Mouse (Mus musculus) cerebellum, adult 9-11 months (tissue): ENCODE results near the gene Ropn1.
"Not testable (repeated sequence)": the region's sequence is repeated elsewhere in the genome, so short reads cannot be mapped to it uniquely, and the experiment has no call there.

Experiments
- DNase-seq: peaks from one replicate; pipeline ENCODE4 v3.0.0; 2022

Ropn1 gene

DNA sequence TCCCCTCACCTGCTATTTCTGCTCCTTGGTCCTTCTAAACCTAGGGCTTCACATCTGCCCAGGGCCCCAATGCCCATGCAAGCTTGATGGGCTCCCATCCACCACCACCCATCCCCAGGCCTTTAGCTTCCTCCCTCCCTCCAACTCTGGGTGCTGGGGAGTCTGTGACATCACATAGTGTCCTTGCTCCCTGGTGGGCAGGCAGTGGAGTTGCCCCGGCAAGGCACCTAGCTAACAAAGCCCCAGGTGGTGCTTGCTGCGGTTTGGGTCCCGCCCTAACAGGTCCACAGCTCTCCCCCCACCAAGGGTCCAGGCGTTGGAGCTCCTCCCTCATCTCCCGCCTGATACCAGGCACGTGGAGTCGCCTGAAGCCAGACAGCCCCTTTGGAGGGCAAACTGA, at the start of gene Ropn1:
TSS of gene Ropn1 (plus strand) at position 301 of the 400 bp plus-strand sequence.
- DNase-seq = no peak

DNA sequence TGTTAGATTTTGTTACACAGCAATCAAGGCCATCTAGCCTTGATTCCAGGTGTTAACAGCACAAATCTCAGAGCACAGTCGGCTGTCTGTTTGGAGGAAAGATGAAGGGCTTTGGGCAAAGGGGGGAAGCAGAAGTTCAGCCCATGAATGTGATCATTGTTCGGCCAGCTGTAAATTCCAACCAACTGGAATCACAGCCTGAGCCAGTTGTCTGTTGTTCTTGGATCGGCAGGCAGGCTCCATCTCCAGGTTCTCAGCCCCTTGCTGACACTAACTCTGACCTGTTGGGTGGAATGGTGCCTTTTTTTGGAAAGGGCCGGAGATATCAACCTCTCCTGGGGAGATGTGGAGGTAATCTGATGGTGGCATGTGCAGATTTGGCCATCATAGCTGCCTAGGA, 47.8 kb upstream of the Ropn1 start:
- DNase-seq = no peak

DNA sequence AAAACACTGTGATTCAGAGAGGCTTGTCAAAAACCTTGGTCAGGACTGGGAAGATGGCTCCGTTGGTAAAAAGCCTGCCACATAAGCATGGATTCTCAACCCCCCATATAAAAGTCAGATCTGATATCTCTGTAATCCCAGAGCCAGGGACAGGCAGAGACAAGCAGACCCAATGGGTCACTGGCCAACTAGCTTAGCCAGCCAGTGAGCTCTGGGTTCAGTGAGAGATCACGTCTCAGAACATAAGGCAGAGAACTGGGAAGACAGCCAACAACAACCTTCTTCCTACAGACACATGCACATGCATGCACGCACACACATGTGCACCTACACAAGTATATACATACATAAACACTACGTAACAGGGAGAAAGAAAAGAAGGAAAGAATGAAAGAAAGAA, 46.6 kb upstream of the Ropn1 start:
- no peak for DNase-seq

DNA sequence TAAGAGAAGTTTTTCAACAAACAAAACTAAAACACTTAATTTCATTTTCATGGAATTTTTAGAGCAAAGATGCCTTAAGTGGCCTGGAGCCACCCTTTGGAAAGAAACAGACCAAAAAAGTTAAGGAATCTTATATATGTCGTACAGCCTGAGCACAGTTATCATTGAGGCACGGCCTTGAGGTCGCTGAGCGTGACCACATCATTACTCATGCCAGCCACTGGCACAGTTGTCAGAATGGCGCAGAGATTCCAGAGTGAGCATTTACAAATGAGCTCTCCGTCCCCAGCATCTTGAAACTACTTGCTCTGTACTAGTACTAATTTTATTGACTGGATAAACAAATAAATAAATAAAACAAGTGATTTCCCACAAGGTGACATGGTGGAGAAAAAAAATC, 45.9 kb upstream of the Ropn1 start:
- DNase-seq = no peak

DNA sequence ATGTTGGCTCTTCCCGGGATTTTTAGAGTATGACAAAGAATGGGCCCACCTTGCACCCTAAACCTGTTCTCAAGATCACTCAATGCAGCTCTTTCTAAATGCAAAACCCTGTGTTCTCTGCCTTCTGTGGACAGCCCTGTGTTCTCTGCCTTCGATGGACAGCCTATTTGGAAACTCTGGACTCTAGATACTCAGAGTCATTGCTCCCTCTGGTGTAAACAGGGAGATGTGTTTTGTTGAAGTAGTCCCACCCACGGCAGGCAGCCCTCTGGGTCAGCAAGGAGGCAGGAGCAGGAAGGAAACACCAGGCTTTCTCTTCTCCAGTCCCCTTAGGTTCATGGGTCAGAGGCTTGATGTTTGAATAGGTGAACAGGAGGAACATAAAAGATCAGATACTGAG, 44.0 kb upstream of the Ropn1 start:
- DNase-seq = peak; percentile 4

DNA sequence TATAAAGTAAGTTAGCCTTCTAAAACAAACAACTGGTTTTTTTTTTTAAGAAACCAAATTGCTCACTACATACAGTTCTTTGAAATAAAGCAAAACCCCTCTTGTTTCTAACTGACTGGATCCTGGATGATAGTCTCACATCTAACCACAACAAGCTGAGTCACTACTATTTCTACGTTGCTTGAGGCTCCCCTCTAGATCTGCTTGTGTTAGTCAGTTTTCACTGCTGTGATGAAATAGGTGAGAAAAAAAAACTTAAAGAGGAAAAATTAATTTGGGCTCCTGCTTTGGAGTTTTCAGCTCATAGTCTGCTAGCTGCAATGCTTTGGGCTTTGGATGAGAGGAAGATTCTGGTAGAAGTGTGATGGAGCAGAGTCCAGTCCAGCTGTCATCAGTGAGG, 39.6 kb upstream of the Ropn1 start:
- no peak for DNase-seq

DNA sequence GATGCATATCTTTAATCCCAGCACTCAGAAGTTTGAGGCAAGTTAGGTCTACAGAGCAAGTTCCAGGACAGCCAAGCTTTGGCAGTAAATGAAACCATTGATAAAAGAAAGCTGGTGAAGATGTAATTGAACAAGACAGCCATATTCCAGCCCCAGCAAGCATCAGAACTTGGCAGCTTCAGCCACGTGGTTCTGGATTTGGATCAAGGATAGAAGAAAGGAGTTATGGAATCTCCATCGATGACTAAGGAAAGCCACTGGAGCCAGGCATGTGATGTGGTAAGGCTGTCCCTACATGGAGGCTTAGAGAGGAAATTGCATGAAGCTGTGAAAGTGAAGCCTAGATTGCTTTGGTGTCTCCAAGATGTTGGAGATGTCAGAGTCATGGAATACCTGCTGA, 35.7 kb upstream of the Ropn1 start:
- no peak for DNase-seq

DNA sequence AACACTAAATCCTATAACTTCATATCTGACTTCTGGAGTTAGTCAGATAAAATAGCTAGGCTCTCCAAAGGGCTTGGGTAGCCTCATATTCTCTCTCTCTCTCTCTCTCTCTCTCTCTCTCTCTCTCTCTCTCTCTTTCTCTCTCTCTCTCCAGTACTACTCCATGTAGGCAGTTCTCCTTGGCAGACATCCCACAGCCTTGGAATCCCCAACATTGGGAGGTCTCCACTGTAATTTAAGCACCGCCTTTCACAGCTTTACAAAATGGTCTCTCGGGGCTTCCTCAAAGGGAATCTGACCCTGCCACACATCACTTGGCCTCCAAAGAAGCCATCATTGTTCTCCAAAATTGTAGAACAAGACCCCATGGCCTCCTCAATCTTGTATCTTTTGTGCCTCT, 22.1 kb upstream of the Ropn1 start:
- no peak for DNase-seq

DNA sequence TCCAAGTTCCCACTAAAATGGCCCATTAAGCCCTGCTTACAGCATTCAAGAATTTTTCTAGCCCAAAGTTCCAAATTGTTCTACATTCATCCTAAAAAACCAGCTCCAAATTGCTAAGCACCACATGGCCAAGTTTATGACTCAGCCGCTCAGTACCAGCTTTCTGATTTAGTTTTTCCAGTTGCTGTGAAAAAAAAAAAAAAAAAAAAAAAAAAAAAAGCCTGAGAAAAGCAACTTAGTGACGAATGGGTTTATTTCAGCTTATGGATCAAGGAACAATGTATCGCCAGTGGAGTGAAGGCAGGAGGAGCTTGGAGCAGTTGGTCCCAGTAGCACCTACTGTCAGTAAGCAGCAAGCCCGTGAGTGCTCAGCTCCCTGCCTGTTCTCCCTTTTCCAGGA, 21.3 kb upstream of the Ropn1 start:
- no peak for DNase-seq

DNA sequence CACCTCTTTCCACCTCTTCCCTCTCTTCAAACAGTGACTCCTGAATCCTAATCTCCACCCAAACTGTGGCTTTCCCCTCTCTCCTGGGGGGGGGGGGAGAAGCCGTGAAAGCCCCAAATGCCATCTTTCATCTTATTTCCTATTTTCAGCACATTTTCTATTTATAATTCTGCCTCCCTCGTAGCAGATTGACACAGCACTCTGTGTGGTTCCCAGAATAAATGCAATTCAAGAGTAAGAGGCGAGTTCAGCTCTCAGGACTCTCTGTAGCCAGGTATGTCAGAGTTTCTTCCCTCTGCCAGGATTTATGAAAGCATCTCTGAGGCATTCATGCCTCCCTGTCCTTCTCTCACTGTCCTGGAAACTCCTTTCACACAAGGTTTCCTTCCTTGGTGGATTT, 14.2 kb upstream of the Ropn1 start:
- no peak for DNase-seq

DNA sequence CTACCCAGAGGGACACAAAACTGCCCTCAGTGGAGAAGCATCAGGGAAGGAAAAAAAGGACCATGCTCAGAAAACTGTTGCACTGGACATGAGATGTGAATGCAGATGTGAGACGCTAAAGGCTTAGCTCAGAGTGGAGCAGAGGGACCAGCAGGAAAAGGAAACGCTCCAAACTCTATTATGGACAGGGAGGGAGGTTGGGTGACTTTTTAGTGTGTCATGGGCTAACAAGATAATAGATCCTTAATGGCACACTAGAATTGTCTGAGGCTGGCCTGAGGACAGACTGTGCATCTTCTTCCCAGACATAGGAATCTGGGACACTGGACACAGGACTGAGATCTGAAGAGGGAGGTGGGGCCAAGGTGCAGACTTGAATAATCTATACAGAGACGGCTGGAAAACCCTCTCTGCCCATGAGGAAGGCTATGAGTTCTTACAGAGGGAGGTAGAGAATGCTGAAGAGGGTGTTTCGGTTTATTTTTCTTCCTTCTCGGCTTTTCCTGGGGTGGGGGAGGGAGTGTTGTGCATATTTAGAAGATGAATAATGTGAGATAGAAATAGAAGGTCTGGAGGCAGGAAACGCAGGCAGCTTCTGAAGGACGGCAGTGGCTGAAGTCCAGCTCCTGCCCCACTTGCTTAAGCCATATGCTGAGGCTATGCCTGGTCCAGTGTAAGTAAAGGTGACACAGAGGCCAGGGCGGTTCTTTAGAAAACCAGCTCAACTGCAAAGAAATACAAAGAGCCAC, 6.0 kb upstream of the Ropn1 start:
- no peak for DNase-seq

DNA sequence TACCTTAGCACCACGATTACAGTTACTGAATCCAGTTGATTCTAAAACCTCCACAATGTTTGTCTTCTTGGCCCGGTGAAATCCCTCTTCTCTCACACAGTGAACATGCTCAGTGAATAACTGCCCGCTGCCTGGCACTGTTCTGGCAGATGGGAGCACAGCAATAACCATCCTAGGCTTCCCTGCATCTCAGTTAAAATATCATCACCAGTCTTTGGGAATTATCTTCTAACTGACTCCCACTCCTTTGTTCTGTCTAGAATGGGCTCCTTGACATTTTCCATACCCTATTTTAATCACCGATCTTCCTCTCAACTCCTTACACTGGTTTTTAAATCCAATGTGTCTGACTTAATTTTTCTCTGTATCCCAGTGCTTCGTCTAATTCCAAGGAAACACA, 3.3 kb downstream of the Ropn1 start:
- DNase-seq = no peak

DNA sequence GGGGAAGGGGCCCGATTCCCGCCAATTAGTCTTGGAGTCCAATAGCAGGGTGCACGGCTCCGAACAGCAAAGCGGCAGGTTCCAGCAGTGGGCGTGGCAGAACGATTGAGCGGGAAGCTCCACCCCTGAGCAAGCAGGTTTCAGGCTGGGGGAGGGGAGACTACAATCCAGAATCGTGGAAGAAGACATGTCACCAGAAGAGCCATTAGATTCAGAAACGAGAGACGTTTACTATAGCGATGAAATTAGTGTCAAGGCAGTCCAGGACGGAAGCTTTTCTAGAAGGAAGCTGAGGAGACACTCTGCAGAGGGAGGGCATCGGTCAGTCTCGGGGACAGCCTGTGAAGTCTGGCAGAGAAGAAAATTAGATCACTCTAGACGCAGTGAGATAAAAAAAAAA, 7.8 kb downstream of the Ropn1 start:
- not testable (repeated sequence) for DNase-seq

DNA sequence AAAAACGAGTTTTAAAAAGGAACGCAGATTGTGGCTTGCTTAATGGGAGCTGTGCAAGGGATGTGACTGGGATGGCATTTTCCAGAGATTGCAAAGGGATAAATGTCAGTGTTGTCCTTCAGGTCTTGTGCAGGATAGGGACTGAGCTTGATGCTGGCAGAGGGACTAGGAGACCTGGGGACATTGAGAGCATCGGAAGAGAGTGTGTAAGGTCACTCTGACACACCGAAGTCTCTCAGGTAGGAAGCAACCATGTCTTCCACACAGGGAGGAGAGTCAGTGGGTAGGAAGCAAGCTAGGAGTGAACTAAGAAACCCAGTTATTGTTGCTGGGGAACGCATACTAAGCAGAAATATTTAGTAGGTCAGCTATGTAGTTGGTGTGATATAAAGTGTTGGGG, 8.3 kb downstream of the Ropn1 start:
- DNase-seq = no peak

DNA sequence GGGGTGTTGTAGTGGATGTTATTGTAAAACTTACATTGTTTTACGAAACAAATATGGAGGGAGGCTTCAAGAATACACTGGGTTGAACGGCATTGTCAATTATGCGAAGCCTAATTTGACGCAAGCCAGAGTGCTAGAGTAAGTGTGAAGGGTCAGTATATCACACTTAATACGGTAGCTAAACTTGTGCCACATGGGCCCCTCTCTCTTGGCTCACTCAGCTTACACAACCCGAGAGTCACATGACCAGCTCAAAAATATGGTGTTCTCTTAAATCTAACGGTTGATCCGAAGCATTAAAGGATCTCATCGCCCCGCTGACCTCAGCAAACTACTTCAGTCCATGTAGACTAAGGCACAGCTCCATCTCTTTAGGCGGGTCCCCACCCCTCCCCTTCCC, 8.7 kb downstream of the Ropn1 start:
- DNase-seq = no peak

DNA sequence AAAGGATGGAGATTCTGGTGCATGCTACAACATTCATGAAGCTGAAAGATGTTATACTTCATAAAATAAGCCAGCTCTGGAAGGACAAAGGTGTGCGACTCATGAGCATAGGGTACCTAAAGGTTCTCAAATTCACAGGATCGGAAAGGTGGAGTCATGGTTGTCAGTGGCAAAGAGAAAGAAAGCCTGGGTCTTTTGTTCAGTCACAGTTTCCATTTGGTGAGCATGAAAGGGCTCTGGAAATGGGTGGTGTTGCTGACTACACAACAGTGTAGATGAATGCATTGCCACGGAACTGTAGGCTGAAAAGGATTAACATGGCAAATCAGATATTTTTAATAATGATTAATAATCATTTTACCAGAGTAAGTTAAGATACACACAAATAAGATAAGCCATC, 14.8 kb downstream of the Ropn1 start:
- DNase-seq = no peak

DNA sequence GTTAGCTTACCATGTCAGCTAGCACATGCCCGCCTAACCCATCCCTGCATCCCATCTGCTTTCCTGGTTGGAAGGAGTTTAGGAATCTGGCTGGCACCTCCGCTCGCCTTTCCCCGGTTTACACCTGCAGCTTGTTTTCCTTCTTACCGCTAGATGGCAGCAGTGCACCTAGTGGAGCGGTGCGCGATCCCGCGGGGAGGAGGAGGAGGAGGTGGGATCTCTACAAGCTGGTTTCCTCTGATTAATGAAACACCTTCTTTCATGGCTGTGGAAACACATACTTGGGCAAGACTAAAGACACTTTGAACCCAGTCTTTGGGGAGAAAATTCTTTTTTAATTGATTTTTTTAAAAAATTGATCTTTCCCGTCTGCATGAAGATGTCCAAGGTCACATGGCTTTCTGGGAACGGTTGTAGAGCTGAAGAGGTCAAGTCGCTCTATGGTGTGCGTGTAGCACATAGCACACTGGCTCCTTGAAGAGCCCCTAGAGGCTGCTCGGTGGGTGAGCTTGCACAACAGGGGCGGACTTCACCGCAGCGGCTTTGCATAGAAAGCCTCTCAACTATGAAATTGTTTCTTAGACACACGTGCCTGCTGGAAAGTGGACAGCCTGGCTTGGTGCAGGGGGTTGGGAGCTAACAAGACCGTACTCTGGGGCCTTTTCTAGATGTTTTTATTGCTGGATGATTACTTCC, 17.5 kb downstream of the Ropn1 start:
- peak; percentile 69 for DNase-seq

DNA sequence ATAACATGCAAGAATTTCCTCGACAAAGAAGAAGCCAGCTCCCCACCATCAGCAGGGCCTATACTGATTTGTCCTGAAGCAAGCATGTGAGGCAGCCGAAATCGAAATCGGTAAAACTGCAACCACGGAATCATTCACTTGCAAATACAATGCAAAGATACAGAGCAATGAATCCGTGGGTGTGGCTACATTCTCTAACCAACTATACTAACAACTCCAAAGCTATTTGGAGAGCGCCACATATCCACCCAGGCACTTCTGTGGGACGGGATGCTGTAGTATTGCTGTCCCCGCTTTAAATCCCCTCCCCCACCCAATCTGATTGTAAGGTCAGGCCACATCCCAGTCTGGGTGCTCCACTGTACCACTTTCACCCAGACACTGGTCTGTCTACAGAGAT, 18.6 kb downstream of the Ropn1 start:
- DNase-seq = no peak

DNA sequence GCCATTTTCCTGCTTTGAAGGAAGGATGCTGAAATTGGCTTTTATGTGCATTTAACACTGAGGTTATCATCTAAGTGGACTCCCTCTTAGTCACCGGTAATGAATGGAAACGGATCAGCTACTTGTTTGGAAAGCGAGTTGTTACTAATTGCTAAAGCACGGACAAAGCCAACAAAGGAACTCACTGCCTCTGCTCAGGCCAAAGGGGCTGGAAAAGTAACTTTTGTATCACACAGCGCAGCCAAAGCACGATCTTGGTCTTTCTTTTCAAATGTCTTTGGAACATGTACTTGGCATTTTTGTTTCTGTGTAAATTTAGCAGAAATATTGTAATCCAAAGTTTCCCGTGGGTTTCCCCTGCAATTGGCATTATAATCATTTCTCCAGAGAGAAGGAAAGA, 22.2 kb downstream of the Ropn1 start:
- no peak for DNase-seq

DNA sequence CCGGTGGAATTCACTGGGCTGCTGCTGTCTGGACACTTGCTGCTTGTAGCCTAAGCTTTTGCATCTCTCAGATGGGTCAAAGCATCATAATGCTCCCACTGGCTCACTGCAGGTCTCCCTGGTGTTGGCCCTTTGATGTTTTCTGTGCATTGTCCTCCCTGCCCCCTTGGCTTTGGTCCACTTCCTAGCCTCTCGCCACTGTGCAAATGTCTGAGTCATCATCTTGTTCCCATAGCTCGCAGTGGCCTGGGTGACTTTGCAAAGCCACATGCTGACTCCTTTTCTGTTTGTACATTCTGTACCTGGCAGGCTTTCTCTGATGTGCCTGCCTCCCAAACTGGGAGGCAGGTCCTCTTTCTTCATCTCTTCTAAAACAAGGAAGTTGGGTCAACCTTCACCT, 23.1 kb downstream of the Ropn1 start:
- no peak for DNase-seq

DNA sequence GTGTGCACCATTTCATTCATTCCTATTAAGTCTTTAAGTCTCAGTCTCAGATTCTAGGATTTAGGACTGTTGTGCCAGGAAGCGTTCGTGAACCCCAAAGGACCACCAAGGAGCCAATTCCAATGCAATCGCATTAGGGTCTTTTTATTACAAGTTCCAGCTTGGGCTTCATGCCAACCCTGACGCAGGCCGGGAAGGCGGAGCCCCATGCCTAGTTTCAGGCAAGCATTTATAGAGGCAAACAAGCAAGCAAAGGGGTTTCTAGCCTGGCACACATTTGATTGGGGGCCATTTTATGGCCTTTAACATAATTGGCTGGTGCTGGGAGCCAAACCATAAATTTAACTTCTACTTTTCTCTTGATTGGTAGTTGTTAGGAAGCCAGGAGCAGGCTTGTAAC, 24.6 kb downstream of the Ropn1 start:
- no peak for DNase-seq

DNA sequence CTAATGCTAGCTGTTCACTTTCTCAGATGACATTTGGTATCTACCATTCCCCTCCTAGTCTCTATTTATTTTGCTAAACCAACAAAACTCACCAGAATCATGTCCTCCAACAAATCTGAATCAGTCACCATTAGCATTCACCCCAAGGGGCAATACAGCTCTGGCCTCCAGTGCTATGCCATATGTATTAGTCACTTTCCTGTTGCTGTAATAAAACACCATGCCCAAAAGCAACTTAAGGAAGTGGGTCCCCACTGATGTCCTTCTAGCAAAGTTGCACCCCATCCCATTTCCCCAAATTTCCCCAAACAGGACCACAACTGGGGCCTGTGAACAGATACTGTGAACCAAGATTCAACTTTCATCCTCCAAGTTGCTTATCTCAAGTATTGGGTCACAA, 32.1 kb downstream of the Ropn1 start:
- DNase-seq = no peak

DNA sequence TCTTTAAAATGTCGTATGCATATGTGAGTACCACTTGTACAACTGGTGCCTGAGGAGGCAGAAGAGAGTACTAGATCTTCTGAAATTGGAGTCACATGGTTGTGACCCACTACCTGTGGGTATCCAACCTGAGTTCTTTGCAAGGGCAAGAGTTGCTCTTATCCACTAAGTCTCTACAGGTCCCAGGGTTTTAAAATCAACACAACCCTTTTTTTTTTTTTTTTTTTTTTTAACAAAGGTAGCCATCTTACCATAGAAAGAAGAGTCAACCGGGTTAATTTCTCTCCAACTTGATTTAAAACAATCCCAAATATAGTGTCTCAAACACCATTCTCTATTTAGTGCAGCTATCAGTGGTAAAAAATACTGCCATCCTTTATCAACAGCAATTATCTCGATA, 40.2 kb downstream of the Ropn1 start:
- no peak for DNase-seq

DNA sequence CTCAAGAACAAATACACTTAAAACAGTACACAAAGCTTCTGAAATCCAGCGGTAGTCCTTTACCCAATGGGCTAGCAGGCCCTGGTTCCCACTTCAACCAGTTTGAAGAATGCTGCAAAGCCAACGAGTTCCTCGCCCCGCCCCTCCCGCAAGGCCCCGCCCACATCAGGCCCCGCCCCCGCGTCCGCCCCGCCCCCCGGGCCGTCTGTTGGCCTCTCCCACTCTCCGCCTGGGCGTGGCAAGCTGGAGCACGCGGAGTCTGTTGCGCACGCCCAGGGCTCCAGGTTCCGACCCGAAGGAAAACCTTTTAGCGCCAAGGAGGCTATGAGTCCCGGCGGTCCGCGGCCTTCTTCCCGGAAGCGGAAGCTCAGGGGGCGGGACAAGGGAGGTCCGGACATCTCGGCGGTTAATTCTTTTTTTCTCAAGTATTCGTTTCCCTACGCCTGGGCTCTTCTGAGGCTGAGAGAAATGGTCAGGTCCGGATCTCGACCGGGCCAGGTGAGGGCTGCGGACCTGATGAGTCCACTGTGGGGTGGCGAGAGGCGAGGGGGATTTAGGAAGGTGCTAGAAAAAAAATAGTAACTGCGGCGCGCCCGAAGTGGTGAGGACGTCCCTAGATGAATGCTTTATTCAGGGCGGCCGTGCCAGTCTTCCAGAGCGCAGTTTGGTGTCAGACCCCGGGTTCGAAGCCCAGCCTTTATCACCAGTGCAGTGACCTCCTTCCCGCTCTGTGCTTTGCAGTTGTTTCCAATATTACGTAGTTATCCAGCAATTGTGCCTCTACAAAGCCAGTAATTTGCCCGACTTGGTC, 40.8 kb downstream of the Ropn1 start, which contains the start of gene Ccdc14:
TSS of gene Ccdc14 (plus strand) at position 283 of the 811 bp plus-strand sequence.
- peak; percentile 87 for DNase-seq
